Mouse (Mus musculus) embryonic facial prominence, embryonic 11.5 days (tissue): Measurements from ENCODE around the gene Sox13. TPM values are rescaled to one million over a fixed set of nuclear protein-coding genes. Genes with fewer than 3 reads are reported as not detected.

Source experiments
- ATAC-seq: fragments of 200-750 bp; cut with Nextera tagmentation; replicated peaks from 2 replicates; pipeline ENCODE4 v1.8.0; 2017; ENCODE audit warnings: low read depth; ENCODE audit not compliant: insufficient number of reproducible peaks, low FRiP score, low TSS enrichment
- DNase-seq: peaks from one replicate; pipeline ENCODE4 v3.0.0-alpha.2; 2015; ENCODE audit warnings: low spot score
- H3K27ac ChIP-seq: fragments of 300-500 bp; sonication (generic); replicated peaks from 2 replicates; pipeline ENCODE4 v1.5.1; 2014; ENCODE audit warnings: mild to moderate bottlenecking, low read depth, low read length, control low read depth
- H3K27me3 ChIP-seq: fragments of 300-500 bp; sonication (generic); 2 replicates; pipeline ENCODE4 v1.6.1; 2014; ENCODE audit warnings: mild to moderate bottlenecking, low read length, moderate library complexity, mixed read lengths; ENCODE audit not compliant: control insufficient read depth, insufficient read depth
- H3K36me3 ChIP-seq: fragments of 300-500 bp; sonication (generic); replicated peaks from 2 replicates; pipeline ENCODE4 v1.6.1; 2014; ENCODE audit warnings: low read depth, mild to moderate bottlenecking, low read length, moderate library complexity, mixed read lengths; ENCODE audit not compliant: control insufficient read depth, insufficient read depth
- H3K4me1 ChIP-seq: fragments of 300-500 bp; sonication (generic); 2 replicates; pipeline ENCODE4 v1.6.1; 2014; ENCODE audit warnings: low read length, mixed read lengths; ENCODE audit not compliant: control insufficient read depth, insufficient read depth
- H3K4me2 ChIP-seq: fragments of 300-500 bp; sonication (generic); 2 replicates; pipeline ENCODE4 v1.6.1; 2014; ENCODE audit warnings: low read depth, mild to moderate bottlenecking, control low read depth, low read length, moderate library complexity
- H3K4me3 ChIP-seq: fragments of 300-500 bp; sonication (generic); 2 replicates; pipeline ENCODE4 v1.5.1; 2014; ENCODE audit warnings: low read depth, low read length, control low read depth
- H3K9ac ChIP-seq: fragments of 300-500 bp; sonication (generic); replicated peaks from 2 replicates; pipeline ENCODE4 v1.6.1; 2014; ENCODE audit warnings: mild to moderate bottlenecking, control low read depth, low read length
- H3K9me3 ChIP-seq: fragments of 300-500 bp; sonication (generic); replicated peaks from 2 replicates; pipeline ENCODE4 v1.6.1; 2016; ENCODE audit warnings: mild to moderate bottlenecking, low read length, inconsistent platforms, mixed read lengths; ENCODE audit not compliant: control insufficient read depth
- WGBS: fragments of 180-500 bp; shearing (Covaris S2); extraction: QIAGEN DNeasy Blood & Tissue Kit; methylation state at CpG from one replicate; pipeline ENCODE4 v1.1.7; 2014; 5-methylcytosine and 5-hydroxymethylcytosine counted together
- polyA plus RNA-seq: library from polyadenylated mRNA; unstranded; fragments of >200 nt; fragmentation: Nextera tagmentation; extraction: Ambion mirVana; gene quantifications from 2 replicates; pipeline ENCODE4 v1.2.1, GENCODE M21; 2014

Gene Sox13
- polyA plus RNA-seq, 1 experiment from 2014 or later, result 5.7 TPM

GRCm38 (mm10) chr1:133370352-133370751, 53.8 kb downstream of the Sox13 start:
- no peak overlapping the region for H3K4me2 ChIP-seq
- H3K4me3 ChIP-seq, result no peak overlapping the region
- H3K9ac ChIP-seq, result no peak overlapping the region
- no peaks in the 10 kb centered on the region for H3K9me3 ChIP-seq
- ATAC-seq, result no peak
- WGBS, result 74% methylated on average over 4 of the region's 4 CpGs
- no peaks in the 10 kb centered on the region for H3K36me3 ChIP-seq
- H3K27ac ChIP-seq, result no peak overlapping the region
- H3K27me3 ChIP-seq, result 0 out of 2 replicates have a peak, but pooled peaks cover 2% of the 10 kb centered on the region
- H3K4me1 ChIP-seq, result peaks cover 9% of the 10 kb centered on the region
- DNase-seq, result no peak

DNA sequence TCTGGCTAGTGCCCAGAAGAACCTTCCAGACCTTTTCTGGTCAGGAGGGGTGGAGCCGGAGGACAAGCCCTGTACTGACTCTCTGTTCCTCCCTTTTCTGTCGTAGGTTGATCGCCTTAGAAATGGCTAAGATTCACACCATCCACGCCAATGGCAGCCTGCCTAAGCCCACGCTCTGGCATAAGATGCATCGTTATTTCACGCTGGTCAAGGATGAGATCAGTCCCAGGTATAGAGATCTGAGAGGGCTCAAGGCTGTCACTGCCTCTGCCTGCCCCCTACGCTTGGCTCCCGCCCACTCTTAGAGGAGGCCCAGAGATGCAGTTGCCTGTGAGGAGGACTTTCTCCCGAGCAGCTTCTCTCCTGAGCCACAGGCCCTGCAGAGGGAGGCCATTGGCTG, 55.5 kb downstream of the Sox13 start:
- ATAC-seq (no peak), DNase-seq (no peak)
- no peak overlapping the region for H3K4me3 ChIP-seq
- no peaks in the 10 kb centered on the region for H3K36me3 ChIP-seq
- H3K9me3 ChIP-seq, result no peaks in the 10 kb centered on the region
- H3K4me1 ChIP-seq, result peaks cover 9% of the 10 kb centered on the region
- H3K27ac ChIP-seq, result no peak overlapping the region
- H3K27me3 ChIP-seq, result peaks cover 19% of the 10 kb centered on the region
- no peak overlapping the region for H3K4me2 ChIP-seq
- no peak overlapping the region for H3K9ac ChIP-seq
- 54% methylated on average over 10 of the region's 10 CpGs for WGBS

GRCm38 (mm10) chr1:133367606-133368488, 56.3 kb downstream of the Sox13 start:
- peaks cover 9% of the 10 kb centered on the region for H3K4me1 ChIP-seq
- peak overlapping the region; percentile 18; the same call in 1 of the 2 replicates for H3K9ac ChIP-seq
- H3K4me3 ChIP-seq, result no peak overlapping the region
- WGBS, result 6% methylated on average over 11 of the region's 11 CpGs
- H3K27me3 ChIP-seq, result peaks cover 21% of the 10 kb centered on the region
- 0 out of 2 replicates have a peak overlapping the region, but pooled peaks have one; percentile 15 for H3K4me2 ChIP-seq
- ATAC-seq, result no peak
- H3K36me3 ChIP-seq, result no peaks in the 10 kb centered on the region
- H3K27ac ChIP-seq, result peak overlapping the region; percentile 13; the same call in 1 of the 2 replicates
- no peak for DNase-seq
- no peaks in the 10 kb centered on the region for H3K9me3 ChIP-seq

DNA sequence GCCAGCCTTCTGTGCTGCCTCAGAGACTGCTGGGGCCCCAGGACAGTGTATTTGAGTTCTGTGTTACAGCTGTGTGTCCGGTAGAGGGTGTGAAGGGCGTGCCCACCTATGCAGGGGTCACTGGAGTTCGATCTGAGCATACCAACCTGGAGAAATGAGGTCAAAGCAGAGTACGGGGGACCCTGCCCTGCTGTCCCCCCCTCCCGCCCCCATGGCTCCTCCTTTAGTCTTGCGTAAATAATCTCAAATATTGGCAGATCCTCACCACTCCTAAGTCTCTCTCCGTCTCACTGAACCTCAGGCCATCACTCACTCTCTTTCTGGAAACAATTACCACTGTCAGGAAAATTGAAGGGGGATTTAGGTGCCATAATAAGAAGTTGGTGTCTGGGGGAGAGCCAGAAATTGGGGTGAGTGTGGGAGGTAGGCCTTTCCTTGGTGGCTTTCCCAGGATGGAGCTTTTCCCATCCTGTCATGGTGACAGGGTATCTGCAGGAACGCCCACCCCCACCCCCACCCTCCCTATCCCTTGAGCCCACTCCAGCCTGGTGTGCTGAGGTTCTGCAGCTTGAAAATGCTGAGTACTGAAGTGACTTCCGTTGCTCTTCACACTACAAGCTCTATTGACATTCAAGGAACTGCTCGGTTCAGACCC, 57.1 kb downstream of the Sox13 start:
- no peak overlapping the region for H3K9ac ChIP-seq
- WGBS, result 36% methylated on average over 10 of the region's 10 CpGs
- ATAC-seq (no peak), DNase-seq (no peak)
- peaks cover 21% of the 10 kb centered on the region for H3K27me3 ChIP-seq
- H3K36me3 ChIP-seq, result no peaks in the 10 kb centered on the region
- H3K4me2 ChIP-seq, result no peak overlapping the region
- H3K4me3 ChIP-seq, result no peak overlapping the region
- H3K9me3 ChIP-seq, result no peaks in the 10 kb centered on the region
- no peak overlapping the region for H3K27ac ChIP-seq
- peaks cover 9% of the 10 kb centered on the region for H3K4me1 ChIP-seq

DNA sequence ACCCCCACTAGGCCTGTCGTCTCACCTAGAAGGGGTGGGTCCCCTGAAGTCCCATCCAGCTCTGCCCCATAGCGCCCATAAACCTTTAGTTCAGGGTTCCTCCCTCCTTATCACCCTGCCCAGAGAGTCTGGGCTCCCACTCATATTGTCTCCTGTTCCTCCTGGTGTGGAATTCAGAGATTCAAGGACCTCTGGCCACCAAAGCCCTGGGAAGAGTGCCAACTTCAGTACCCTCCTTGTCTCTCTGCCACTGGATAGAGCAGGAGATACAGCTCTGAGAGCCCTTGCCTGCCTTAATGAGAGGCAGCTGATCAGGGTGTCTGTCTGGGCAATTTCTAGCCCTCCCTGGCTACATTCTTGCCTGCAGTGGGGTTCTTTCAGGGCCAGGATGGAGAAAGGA, 59.3 kb downstream of the Sox13 start:
- Histone ChIP-seq H3K36me3 (no peaks in the 10 kb centered on the region), H3K4me3 (no peak overlapping the region), H3K4me1 (peaks cover 9% of the 10 kb centered on the region), H3K27ac (no peak overlapping the region), H3K27me3 (peaks cover 21% of the 10 kb centered on the region), H3K9ac (no peak overlapping the region), H3K4me2 (no peak overlapping the region), H3K9me3 (no peaks in the 10 kb centered on the region)
- no peak for ATAC-seq
- DNase-seq, result no peak
- 40% methylated on average over 2 of the region's 2 CpGs for WGBS

- H3K4me1 ChIP-seq, result peaks cover 9% of the 10 kb centered on the region
- peak overlapping the region; percentile 97 for H3K4me2 ChIP-seq
- H3K27ac ChIP-seq, result no peak overlapping the region
- peak overlapping the region; percentile 48 for H3K9ac ChIP-seq
- DNase-seq (no peak), ATAC-seq (no peak)
- H3K36me3 ChIP-seq, result no peaks in the 10 kb centered on the region
- WGBS, result 3% methylated on average over 27 of the region's 27 CpGs
- H3K27me3 ChIP-seq, result peaks cover 21% of the 10 kb centered on the region
- H3K9me3 ChIP-seq, result no peaks in the 10 kb centered on the region
- peak overlapping the region; percentile 60 for H3K4me3 ChIP-seq
These were observed 60.1 kb downstream of the Sox13 start for GRCm38 (mm10) chr1:133364022-133364630.

GRCm38 (mm10) chr1:133363276-133364021, 60.7 kb downstream of the Sox13 start, which contains the start of gene Etnk2:
Gene Etnk2 (plus strand): TSS chr1:133363572.
- H3K9ac ChIP-seq, result peak within 1 kb of the TSS; percentile 48
- H3K4me2 ChIP-seq, result peak within 1 kb of the TSS; percentile 97
- ATAC-seq, result peak; percentile 61
- peak within 1 kb of the TSS; percentile 60 for H3K4me3 ChIP-seq
- DNase-seq, result peak; percentile 79
- no peak within 1 kb of the TSS for H3K27ac ChIP-seq
- H3K4me1 ChIP-seq, result peaks cover 9% of the 10 kb centered on the region
- no peaks in the 10 kb centered on the region for H3K36me3 ChIP-seq
- under 1% methylated on average over 52 of the region's 52 CpGs for WGBS
- H3K27me3 ChIP-seq, result peaks cover 21% of the 10 kb centered on the region
- no peaks in the 10 kb centered on the region for H3K9me3 ChIP-seq
